Mouse (Mus musculus) forebrain, embryonic 14.5 days (tissue): ENCODE data around the gene Olfr1289. TPM values are rescaled to one million over a fixed set of nuclear protein-coding genes. Genes with fewer than 3 reads are reported as not detected.

Experiments used
- ATAC-seq: fragments of 200-750 bp; cut with Nextera tagmentation; 2 replicates; pipeline ENCODE4 v1.8.0; 2017; ENCODE audit warnings: mild to moderate bottlenecking, moderate library complexity
- DNase-seq: peaks from one replicate; pipeline ENCODE4 v3.0.0-alpha.2; 2015; ENCODE audit warnings: low spot score
- H3K27ac ChIP-seq: fragments of 300-500 bp; sonication (generic); 2 replicates; pipeline ENCODE4 v1.5.1; 2014; ENCODE audit warnings: low read depth, mild to moderate bottlenecking, control low read depth, low read length, moderate library complexity
- H3K27me3 ChIP-seq: fragments of 300-500 bp; sonication (generic); replicated peaks from 2 replicates; pipeline ENCODE4 v1.6.1; 2014; ENCODE audit warnings: low read length, control low read depth, mixed read lengths; ENCODE audit not compliant: control insufficient read depth, insufficient read depth
- H3K36me3 ChIP-seq: fragments of 300-500 bp; sonication (generic); 2 replicates; pipeline ENCODE4 v1.6.1; 2014; ENCODE audit warnings: low read length, control low read depth; ENCODE audit not compliant: control insufficient read depth, insufficient read depth
- H3K4me1 ChIP-seq: fragments of 300-500 bp; sonication (generic); 2 replicates; pipeline ENCODE4 v1.6.1; 2014; ENCODE audit warnings: antibody characterized with exemption, low read length, control low read depth; ENCODE audit not compliant: control insufficient read depth, insufficient read depth
- H3K4me2 ChIP-seq: fragments of 300-500 bp; sonication (generic); 2 replicates; pipeline ENCODE4 v1.6.1; 2014; ENCODE audit warnings: mild to moderate bottlenecking, control low read depth, low read length
- H3K4me3 ChIP-seq: fragments of 300-500 bp; sonication (generic); 2 replicates; pipeline ENCODE4 v1.5.1; 2014; ENCODE audit warnings: low read depth, low read length, control low read depth
- H3K9ac ChIP-seq: fragments of 300-500 bp; sonication (generic); 2 replicates; pipeline ENCODE4 v1.6.1; 2014; ENCODE audit warnings: mild to moderate bottlenecking, low read length, control low read depth, moderate library complexity
- H3K9me3 ChIP-seq: fragments of 300-500 bp; sonication (generic); replicated peaks from 2 replicates; pipeline ENCODE4 v1.6.1; 2016; ENCODE audit warnings: low read length, control low read depth, mixed read lengths; ENCODE audit not compliant: control insufficient read depth
- WGBS: fragments of 180-500 bp; shearing (Covaris S2); extraction: QIAGEN DNeasy Blood & Tissue Kit; methylation state at CpG from one replicate; pipeline ENCODE4 v1.1.7; 2014; 5-methylcytosine and 5-hydroxymethylcytosine counted together
- polyA plus RNA-seq: library from polyadenylated mRNA; unstranded; fragments of >200 nt; fragmentation: Nextera tagmentation; extraction: Ambion mirVana; gene quantifications from 2 replicates; pipeline ENCODE4 v1.2.1, GENCODE M21; 2014

Olfr1289 gene
- polyA plus RNA-seq: not detected in 2 replicates

GRCm38 (mm10) chr2:111480519-111480918 is at the start of gene Olfr1289:
Olfr1289 (plus strand) TSS chr2:111480819.
- Histone ChIP-seq H3K4me1 (no peaks in the 10 kb centered on the region), H3K27ac (no peak within 1 kb of the TSS), H3K9me3 (no peaks in the 10 kb centered on the region), H3K4me2 (no peak within 1 kb of the TSS), H3K9ac (no peak within 1 kb of the TSS), H3K4me3 (no peak within 1 kb of the TSS), H3K36me3 (no peaks in the 10 kb centered on the region), H3K27me3 (no peaks in the 10 kb centered on the region)
- WGBS: 77% methylated on average over 1 of the region's 1 CpGs
- DNase-seq (no peak), ATAC-seq (no peak)

GRCm38 (mm10) chr2:111448842-111449241 is 31.8 kb upstream of the Olfr1289 start, which contains the start of gene Olfr1287:
Olfr1287 (plus strand) TSS chr2:111449142.
- ATAC-seq (no peak), DNase-seq (no peak)
- H3K9me3 ChIP-seq: no peaks in the 10 kb centered on the region
- H3K27me3 ChIP-seq: no peaks in the 10 kb centered on the region
- H3K4me3 ChIP-seq: no peak within 1 kb of the TSS
- no peak within 1 kb of the TSS for H3K4me2 ChIP-seq
- no peaks in the 10 kb centered on the region for H3K4me1 ChIP-seq
- H3K36me3 ChIP-seq: no peaks in the 10 kb centered on the region
- H3K27ac ChIP-seq: no peak within 1 kb of the TSS
- 72% methylated on average over 1 of the region's 1 CpGs for WGBS
- H3K9ac ChIP-seq: no peak within 1 kb of the TSS

GRCm38 (mm10) chr2:111473801-111474200 is 6.8 kb upstream of the Olfr1289 start, which contains the start of gene Olfr1288:
Olfr1288 (plus strand) TSS chr2:111474101.
- ATAC-seq (no peak), DNase-seq (no peak)
- Histone ChIP-seq H3K27ac (no peak within 1 kb of the TSS), H3K9me3 (no peaks in the 10 kb centered on the region), H3K4me3 (no peak within 1 kb of the TSS), H3K4me2 (no peak within 1 kb of the TSS), H3K36me3 (no peaks in the 10 kb centered on the region), H3K9ac (no peak within 1 kb of the TSS), H3K4me1 (no peaks in the 10 kb centered on the region), H3K27me3 (no peaks in the 10 kb centered on the region)
- WGBS: 96% methylated on average over 1 of the region's 1 CpGs

- no peak for DNase-seq
- Histone ChIP-seq H3K27me3 (no peaks in the 10 kb centered on the region), H3K4me2 (no peak within 1 kb of the TSS), H3K4me1 (no peaks in the 10 kb centered on the region), H3K27ac (no peak within 1 kb of the TSS), H3K36me3 (no peaks in the 10 kb centered on the region), H3K4me3 (no peak within 1 kb of the TSS), H3K9me3 (no peaks in the 10 kb centered on the region), H3K9ac (no peak within 1 kb of the TSS)
- ATAC-seq: no peak
- WGBS: 82% methylated on average over 5 of the region's 5 CpGs
Measured at GRCm38 (mm10) chr2:111493729-111494128, 13.1 kb downstream of the Olfr1289 start, which contains the start of gene Olfr1290. Olfr1290 (minus strand) TSS chr2:111493829.

GRCm38 (mm10) chr2:111496880-111497279 is 16.3 kb downstream of the Olfr1289 start, which contains the start of gene Olfr1291-ps1:
Olfr1291-ps1 (plus strand) TSS chr2:111497180.
- Histone ChIP-seq H3K4me3 (no peak within 1 kb of the TSS), H3K27me3 (no peaks in the 10 kb centered on the region), H3K4me1 (no peaks in the 10 kb centered on the region), H3K36me3 (no peaks in the 10 kb centered on the region), H3K27ac (no peak within 1 kb of the TSS), H3K9ac (no peak within 1 kb of the TSS), H3K4me2 (no peak within 1 kb of the TSS), H3K9me3 (no peaks in the 10 kb centered on the region)
- no peak for DNase-seq
- 88% methylated on average over 3 of the region's 3 CpGs for WGBS
- no peak for ATAC-seq

GRCm38 (mm10) chr2:111517451-111517850 is 36.8 kb downstream of the Olfr1289 start:
- H3K27ac ChIP-seq: no peak overlapping the region
- H3K4me2 ChIP-seq: no peak overlapping the region
- no peak overlapping the region for H3K4me3 ChIP-seq
- ATAC-seq (no peak), DNase-seq (no peak)
- H3K9me3 ChIP-seq: no peaks in the 10 kb centered on the region
- no peaks in the 10 kb centered on the region for H3K27me3 ChIP-seq
- no peaks in the 10 kb centered on the region for H3K36me3 ChIP-seq
- H3K4me1 ChIP-seq: no peaks in the 10 kb centered on the region
- 91% methylated on average over 10 of the region's 10 CpGs for WGBS
- H3K9ac ChIP-seq: no peak overlapping the region

GRCm38 (mm10) chr2:111524903-111525302 is 44.3 kb downstream of the Olfr1289 start, which contains the start of gene Olfr1293-ps:
Olfr1293-ps (plus strand) TSS chr2:111525203.
- ATAC-seq: no peak
- WGBS: 93% methylated on average over 1 of the region's 1 CpGs
- DNase-seq: no peak

More at GRCm38 (mm10) chr2:111524903-111525302, 44.3 kb downstream of the Olfr1289 start, which contains the start of gene Olfr1293-ps:
- Histone ChIP-seq H3K4me3 (no peak within 1 kb of the TSS), H3K9ac (no peak within 1 kb of the TSS), H3K27me3 (no peaks in the 10 kb centered on the region), H3K4me1 (no peaks in the 10 kb centered on the region), H3K4me2 (no peak within 1 kb of the TSS), H3K27ac (no peak within 1 kb of the TSS), H3K36me3 (no peaks in the 10 kb centered on the region), H3K9me3 (no peaks in the 10 kb centered on the region)

Other genes with a start within 250 kb of the Olfr1289 start
- gene Olfr1275, start 245.5 kb upstream of the Olfr1289 start, polyA plus RNA-seq: not detected in 2 replicates
- gene Olfr1276, start 226.3 kb upstream of the Olfr1289 start, polyA plus RNA-seq: not detected in 2 replicates
- not detected in 2 replicates for gene Olfr1277, start 206.7 kb upstream of the Olfr1289 start, polyA plus RNA-seq
- not detected in 2 replicates for gene Olfr1278, start 190.7 kb upstream of the Olfr1289 start, polyA plus RNA-seq
- gene Olfr1279, start 180.2 kb upstream of the Olfr1289 start, polyA plus RNA-seq: not detected in 2 replicates
- not detected in 2 replicates for gene Olfr1280, start 166.8 kb upstream of the Olfr1289 start, polyA plus RNA-seq
- gene Olfr1281, start 154.3 kb upstream of the Olfr1289 start, polyA plus RNA-seq: not detected in 2 replicates
- gene Olfr1282, start 144.7 kb upstream of the Olfr1289 start, polyA plus RNA-seq: not detected in 2 replicates
- not detected in 2 replicates for gene Olfr1283, start 114.0 kb upstream of the Olfr1289 start, polyA plus RNA-seq
- gene Olfr1284, start 105.3 kb upstream of the Olfr1289 start, polyA plus RNA-seq: not detected in 2 replicates
- not detected in 2 replicates for gene Olfr1286, start 57.7 kb upstream of the Olfr1289 start, polyA plus RNA-seq
- not detected in 2 replicates for gene Olfr1287, start 31.7 kb upstream of the Olfr1289 start, polyA plus RNA-seq
- not detected in 2 replicates for gene Olfr1288, start 6.7 kb upstream of the Olfr1289 start, polyA plus RNA-seq
- not detected in 2 replicates for gene Olfr1290, start 13.0 kb downstream of the Olfr1289 start, polyA plus RNA-seq
- gene Olfr1291-ps1, start 16.4 kb downstream of the Olfr1289 start, polyA plus RNA-seq: not detected in 2 replicates
- gene Olfr1293-ps, start 44.4 kb downstream of the Olfr1289 start, polyA plus RNA-seq: not detected in 2 replicates
- not detected in 2 replicates for gene Olfr1294, start 59.5 kb downstream of the Olfr1289 start, polyA plus RNA-seq
- not detected in 2 replicates for gene Olfr1295, start 88.9 kb downstream of the Olfr1289 start, polyA plus RNA-seq
- not detected in 2 replicates for gene Olfr1297, start 145.7 kb downstream of the Olfr1289 start, polyA plus RNA-seq
- not detected in 2 replicates for gene Olfr1298, start 168.4 kb downstream of the Olfr1289 start, polyA plus RNA-seq
- gene Olfr1299, start 180.6 kb downstream of the Olfr1289 start, polyA plus RNA-seq: not detected in 2 replicates